Mouse (Mus musculus): Measurements from ENCODE around the gene Mcu. TPM values are rescaled to one million over a fixed set of nuclear protein-coding genes. Genes with fewer than 3 reads are reported as not detected.
A peak's percentile ranks its signal among the peaks of the same experiment; 100 is the strongest.

The Mcu gene
- polyA plus RNA-seq, 1 experiment: 32.4 TPM

- DNase-seq: no peak
- no peaks in the 10 kb centered on the region for H3K27me3 ChIP-seq (ENCODE audit: control insufficient read depth, insufficient read depth, low read length)
- H3K27ac ChIP-seq (ENCODE audit: insufficient read depth, low read length): no peak overlapping the region
- no peak for TF ChIP-seq POLR2A (IDR thresholded peaks at IDR 0.05; ENCODE audit: borderline replicate concordance, insufficient read depth, low read length)
- TF ChIP-seq CTCF (IDR thresholded peaks at IDR 0.05; ENCODE audit: borderline replicate concordance, insufficient read depth, low read depth, low read length): no peak
- 92% methylated on average over 9 of the region's 9 CpGs for WGBS
- no peaks in the 10 kb centered on the region for H3K4me1 ChIP-seq (ENCODE audit: control insufficient read depth, insufficient read depth, low read length)
- H3K4me3 ChIP-seq (replicated peaks; ENCODE audit: insufficient read depth, low read depth, low read length): no peak overlapping the region
These were observed 168.9 kb downstream of the Mcu start for GRCm38 (mm10) chr10:59447546-59447945.

- no peak overlapping the region for H3K27ac ChIP-seq (ENCODE audit: insufficient read depth, low read length)
- TF ChIP-seq CTCF (IDR thresholded peaks at IDR 0.05; ENCODE audit: borderline replicate concordance, insufficient read depth, low read depth, low read length): no peak
- TF ChIP-seq POLR2A (IDR thresholded peaks at IDR 0.05; ENCODE audit: borderline replicate concordance, insufficient read depth, low read length): no peak
- no peak for DNase-seq
- 90% methylated on average over 10 of the region's 10 CpGs for WGBS
- H3K4me3 ChIP-seq (replicated peaks; ENCODE audit: insufficient read depth, low read depth, low read length): no peak overlapping the region
- no peaks in the 10 kb centered on the region for H3K4me1 ChIP-seq (ENCODE audit: control insufficient read depth, insufficient read depth, low read length)
- no peaks in the 10 kb centered on the region for H3K27me3 ChIP-seq (ENCODE audit: control insufficient read depth, insufficient read depth, low read length)
These were observed 169.5 kb downstream of the Mcu start for GRCm38 (mm10) chr10:59446911-59447437.

DNA sequence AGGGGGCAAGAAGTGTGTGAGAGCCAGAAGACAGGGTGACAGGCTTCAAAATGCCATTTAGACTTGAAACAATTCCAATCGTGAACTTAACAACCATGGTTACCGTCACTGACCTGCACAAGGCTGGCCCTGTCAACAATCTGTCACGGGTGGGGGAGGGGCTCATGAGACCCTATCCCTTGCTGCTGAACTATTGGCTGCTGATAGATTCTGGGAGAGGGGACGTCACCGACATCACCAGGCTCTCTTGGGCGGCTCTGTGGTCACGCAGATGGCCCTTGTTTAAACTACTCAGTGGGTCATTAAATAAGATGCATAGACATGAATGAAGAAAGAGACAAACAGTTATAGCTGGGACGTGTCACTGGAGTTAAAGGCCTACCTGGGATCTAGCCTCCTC lies 171.9 kb downstream of the Mcu start:
- Histone ChIP-seq H3K27ac (ENCODE audit: insufficient read depth, low read length) (no peak overlapping the region), H3K27me3 (ENCODE audit: control insufficient read depth, insufficient read depth, low read length) (no peaks in the 10 kb centered on the region), H3K4me1 (ENCODE audit: control insufficient read depth, insufficient read depth, low read length) (no peaks in the 10 kb centered on the region), H3K4me3 (replicated peaks; ENCODE audit: insufficient read depth, low read depth, low read length) (no peak overlapping the region)
- WGBS: 21% methylated on average over 8 of the region's 8 CpGs
- TF ChIP-seq CTCF (IDR thresholded peaks at IDR 0.05; ENCODE audit: borderline replicate concordance, insufficient read depth, low read depth, low read length) (no peak), POLR2A (IDR thresholded peaks at IDR 0.05; ENCODE audit: borderline replicate concordance, insufficient read depth, low read length) (no peak)
- DNase-seq: no peak

GRCm38 (mm10) chr10:59444106-59444505 lies 172.4 kb downstream of the Mcu start:
- no peaks in the 10 kb centered on the region for H3K27me3 ChIP-seq (ENCODE audit: control insufficient read depth, insufficient read depth, low read length)
- WGBS: 58% methylated on average over 3 of the region's 3 CpGs
- TF ChIP-seq POLR2A (IDR thresholded peaks at IDR 0.05; ENCODE audit: borderline replicate concordance, insufficient read depth, low read length) (no peak), CTCF (IDR thresholded peaks at IDR 0.05; ENCODE audit: borderline replicate concordance, insufficient read depth, low read depth, low read length) (no peak)
- H3K27ac ChIP-seq (ENCODE audit: insufficient read depth, low read length): no peak overlapping the region
- no peaks in the 10 kb centered on the region for H3K4me1 ChIP-seq (ENCODE audit: control insufficient read depth, insufficient read depth, low read length)
- H3K4me3 ChIP-seq (replicated peaks; ENCODE audit: insufficient read depth, low read depth, low read length): no peak overlapping the region
- no peak for DNase-seq

GRCm38 (mm10) chr10:59443212-59443611 lies 173.3 kb downstream of the Mcu start:
- no peak for TF ChIP-seq CTCF (IDR thresholded peaks at IDR 0.05; ENCODE audit: borderline replicate concordance, insufficient read depth, low read depth, low read length)
- no peak for TF ChIP-seq POLR2A (IDR thresholded peaks at IDR 0.05; ENCODE audit: borderline replicate concordance, insufficient read depth, low read length)
- WGBS: 57% methylated on average over 7 of the region's 7 CpGs
- no peaks in the 10 kb centered on the region for H3K4me1 ChIP-seq (ENCODE audit: control insufficient read depth, insufficient read depth, low read length)
- DNase-seq: no peak
- no peak overlapping the region for H3K27ac ChIP-seq (ENCODE audit: insufficient read depth, low read length)
- no peak overlapping the region for H3K4me3 ChIP-seq (replicated peaks; ENCODE audit: insufficient read depth, low read depth, low read length)
- H3K27me3 ChIP-seq (ENCODE audit: control insufficient read depth, insufficient read depth, low read length): no peaks in the 10 kb centered on the region

DNA sequence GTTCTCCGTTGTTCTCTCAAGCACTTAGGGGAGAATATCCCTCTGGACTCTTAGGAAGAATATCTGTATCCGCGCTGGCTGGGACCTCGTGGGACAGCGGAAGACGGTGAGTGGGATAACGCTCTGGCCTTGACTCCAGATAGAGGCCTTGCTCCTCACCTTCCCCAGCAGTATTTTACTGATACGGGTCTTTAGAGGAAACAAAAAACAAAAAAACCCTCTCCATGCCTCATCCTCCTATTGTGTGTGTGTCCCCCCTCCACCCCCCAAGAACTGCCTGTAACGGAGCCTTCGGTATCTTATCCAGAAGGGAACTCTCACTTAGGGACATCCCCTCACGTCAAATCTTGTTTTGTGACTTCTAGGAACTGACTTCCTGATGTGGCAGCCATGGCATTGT lies 174.8 kb downstream of the Mcu start, which contains the start of gene Oit3:
Oit3 (minus strand) TSS at position 44 of the 400 bp plus-strand sequence.
- 90% methylated on average over 11 of the region's 11 CpGs for WGBS
- Histone ChIP-seq H3K27me3 (ENCODE audit: control insufficient read depth, insufficient read depth, low read length) (no peaks in the 10 kb centered on the region), H3K4me3 (replicated peaks; ENCODE audit: insufficient read depth, low read depth, low read length) (no peak within 1 kb of the TSS), H3K27ac (ENCODE audit: insufficient read depth, low read length) (no peak within 1 kb of the TSS), H3K4me1 (ENCODE audit: control insufficient read depth, insufficient read depth, low read length) (no peaks in the 10 kb centered on the region)
- no peak for TF ChIP-seq POLR2A (IDR thresholded peaks at IDR 0.05; ENCODE audit: borderline replicate concordance, insufficient read depth, low read length)
- no peak for TF ChIP-seq CTCF (IDR thresholded peaks at IDR 0.05; ENCODE audit: borderline replicate concordance, insufficient read depth, low read depth, low read length)
- no peak for DNase-seq

DNA sequence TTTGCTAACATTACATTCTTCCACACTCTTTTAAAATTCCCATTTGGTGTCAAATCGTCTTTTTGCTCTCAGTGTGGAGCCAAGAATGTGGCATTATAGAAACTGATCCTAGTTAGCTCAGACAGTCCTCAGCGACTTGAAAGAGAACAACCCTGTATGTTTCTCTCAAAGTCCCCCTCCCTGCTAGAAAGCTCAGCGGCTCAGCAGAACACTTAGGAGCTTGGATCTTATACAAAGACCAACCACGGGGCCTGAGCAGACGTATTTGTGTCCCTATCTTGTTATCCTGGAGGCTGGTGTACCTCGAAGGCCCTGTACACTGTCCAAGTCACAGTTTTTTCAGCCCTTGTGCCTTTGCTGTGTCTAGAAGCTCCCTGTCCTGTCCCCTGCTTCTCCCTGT lies 176.3 kb downstream of the Mcu start:
- Histone ChIP-seq H3K4me3 (replicated peaks; ENCODE audit: insufficient read depth, low read depth, low read length) (no peak overlapping the region), H3K4me1 (ENCODE audit: control insufficient read depth, insufficient read depth, low read length) (no peaks in the 10 kb centered on the region), H3K27me3 (ENCODE audit: control insufficient read depth, insufficient read depth, low read length) (no peaks in the 10 kb centered on the region), H3K27ac (ENCODE audit: insufficient read depth, low read length) (no peak overlapping the region)
- no peak for DNase-seq
- 23% methylated on average over 6 of the region's 6 CpGs for WGBS
- no peak for TF ChIP-seq CTCF (IDR thresholded peaks at IDR 0.05; ENCODE audit: borderline replicate concordance, insufficient read depth, low read depth, low read length)
- no peak for TF ChIP-seq POLR2A (IDR thresholded peaks at IDR 0.05; ENCODE audit: borderline replicate concordance, insufficient read depth, low read length)

DNA sequence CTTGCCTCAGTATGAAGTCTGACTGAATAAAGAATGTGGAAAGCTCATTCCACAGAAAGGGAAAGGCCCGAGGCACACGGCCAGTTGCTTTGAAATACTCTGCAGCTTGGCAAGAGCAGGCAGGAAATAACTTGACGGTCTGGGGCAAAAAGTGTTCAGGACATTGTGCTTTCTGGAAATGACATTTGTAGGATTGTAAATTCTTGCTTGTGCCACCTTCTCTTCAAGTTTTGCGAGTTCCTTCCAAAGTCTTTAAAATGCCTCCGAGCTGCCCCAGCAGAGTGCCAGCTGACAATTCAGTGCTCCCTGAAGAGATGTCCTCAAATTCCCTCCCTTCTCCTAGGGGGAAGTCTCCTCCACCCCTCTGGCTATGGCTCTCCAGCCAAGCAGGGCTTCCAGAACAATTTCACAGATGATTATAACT lies 177.0 kb downstream of the Mcu start:
- no peak for TF ChIP-seq POLR2A (IDR thresholded peaks at IDR 0.05; ENCODE audit: borderline replicate concordance, insufficient read depth, low read length)
- TF ChIP-seq CTCF (IDR thresholded peaks at IDR 0.05; ENCODE audit: borderline replicate concordance, insufficient read depth, low read depth, low read length): no peak
- Histone ChIP-seq H3K27ac (ENCODE audit: insufficient read depth, low read length) (no peak overlapping the region), H3K4me1 (ENCODE audit: control insufficient read depth, insufficient read depth, low read length) (no peaks in the 10 kb centered on the region), H3K4me3 (replicated peaks; ENCODE audit: insufficient read depth, low read depth, low read length) (no peak overlapping the region), H3K27me3 (ENCODE audit: control insufficient read depth, insufficient read depth, low read length) (no peaks in the 10 kb centered on the region)
- 25% methylated on average over 5 of the region's 5 CpGs for WGBS
- peak in 1 of 2 experiments; percentile 15 for DNase-seq
